Mouse (Mus musculus) frontal cortex, adult 2 months (tissue): ENCODE measurements around the gene Fgfr2. TPM values are rescaled to one million over a fixed set of nuclear protein-coding genes. Genes with fewer than 3 reads are reported as not detected.

ENCODE experiments used
- DNase-seq, 2 experiments: peaks; one replicate each; pipeline ENCODE4 v3.0.0; 2022; ENCODE audit warnings: low spot score in 1 of 2; ENCODE audit errors: extremely low spot score in 1 of 2
- polyA plus RNA-seq: library from polyadenylated mRNA; depleted of rRNA; stranded (reverse); fragments of >200 nt; gene quantifications from 2 replicates; pipeline ENCODE4 v1.2.3, GENCODE M21; 2012; rRNA removed

Fgfr2 gene
- polyA plus RNA-seq: 63.2 and 69.6 TPM in 2 replicates

DNA sequence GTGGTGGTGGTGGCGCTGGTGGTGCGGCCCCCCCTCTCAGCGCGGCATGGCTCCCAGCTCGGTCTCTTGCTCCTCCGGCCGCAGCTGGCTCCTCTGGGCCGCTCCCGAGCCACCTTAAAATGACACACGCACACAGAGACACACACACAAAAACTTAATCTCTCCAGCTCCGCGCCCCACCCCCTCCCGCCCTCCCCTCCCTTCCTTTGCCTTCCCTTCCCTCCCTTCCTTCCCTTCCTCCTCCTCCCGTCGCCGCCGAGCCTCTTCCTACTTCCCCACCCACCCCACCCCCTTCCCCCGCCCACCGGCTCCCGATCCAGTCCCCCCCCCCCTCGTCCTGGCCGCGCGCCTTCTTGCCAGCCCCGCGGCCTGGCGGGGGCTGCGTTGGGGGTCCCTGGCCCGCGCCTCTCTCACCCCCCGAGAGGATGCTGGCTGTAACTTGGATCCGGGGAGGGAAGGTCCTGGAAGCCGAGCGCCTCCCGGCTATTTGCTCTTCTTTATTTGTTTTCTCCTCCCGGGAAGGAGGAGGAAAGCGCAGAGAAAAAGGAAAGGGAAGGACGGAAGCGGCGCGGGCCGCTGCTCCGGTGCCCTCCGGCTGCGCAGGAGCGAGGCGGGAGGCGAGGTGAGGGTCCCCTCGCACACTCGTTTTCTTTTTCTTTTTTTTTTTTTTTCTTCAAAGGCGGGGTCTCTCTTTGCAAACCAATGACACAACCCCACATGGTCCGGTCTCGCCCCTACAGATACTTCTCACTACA lies at the start of gene Fgfr2:
Gene Fgfr2 (minus strand): TSS at position 107 of the 755 bp plus-strand sequence.
- DNase-seq: peak in 1 of 2 experiments; percentile 16

DNA sequence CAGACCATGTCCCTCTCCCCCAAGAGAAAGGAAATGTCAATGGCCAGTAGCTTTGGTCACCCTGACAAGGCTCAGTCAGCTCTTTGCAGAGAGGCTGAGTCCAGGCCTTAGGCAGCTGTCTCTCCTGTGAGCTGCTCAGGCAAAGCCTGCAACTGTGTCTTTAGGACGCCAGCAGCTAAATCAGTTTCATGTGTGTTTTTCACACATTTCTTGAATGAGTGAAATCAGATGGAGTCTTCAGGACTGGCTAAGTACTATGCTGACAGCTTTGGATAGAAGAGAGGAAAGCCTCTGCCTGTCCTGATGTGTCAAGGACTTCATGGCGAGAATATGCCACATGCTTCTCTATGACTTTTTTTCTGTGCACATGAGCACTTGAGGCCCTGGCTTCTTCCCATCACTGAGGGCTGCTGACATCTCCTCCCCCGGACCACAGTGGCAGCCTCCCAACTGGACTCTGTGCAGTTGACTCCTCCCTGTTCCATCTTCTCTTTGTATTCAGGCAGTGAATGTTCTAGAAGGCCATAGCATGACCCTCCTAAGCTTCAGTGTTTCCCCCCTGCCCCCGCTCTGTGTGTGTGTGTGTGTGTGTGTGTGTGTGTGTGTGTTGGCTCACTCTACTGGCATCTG lies 48.4 kb upstream of the Fgfr2 start:
- DNase-seq: peak in 1 of 2 experiments; percentile 19

DNA sequence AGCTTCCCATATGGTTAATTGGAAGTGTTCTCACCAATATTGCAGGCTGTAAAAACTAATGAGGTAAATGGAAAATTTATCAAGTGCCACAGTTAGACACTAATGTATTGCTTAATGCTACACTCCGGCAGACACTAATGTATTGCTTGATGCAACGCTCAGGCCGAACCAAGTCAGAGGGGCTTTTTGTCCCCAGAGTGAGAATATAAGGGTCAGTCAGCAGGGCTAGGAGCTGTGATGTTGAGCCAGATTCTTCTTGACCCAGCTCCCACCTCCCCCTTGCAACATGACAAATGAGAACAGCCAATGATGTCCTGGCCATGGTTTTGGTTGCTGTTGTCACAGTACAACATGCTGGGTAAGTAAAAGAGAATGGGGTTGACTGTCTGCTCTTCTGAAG lies 45.8 kb upstream of the Fgfr2 start:
- DNase-seq: no peak

DNA sequence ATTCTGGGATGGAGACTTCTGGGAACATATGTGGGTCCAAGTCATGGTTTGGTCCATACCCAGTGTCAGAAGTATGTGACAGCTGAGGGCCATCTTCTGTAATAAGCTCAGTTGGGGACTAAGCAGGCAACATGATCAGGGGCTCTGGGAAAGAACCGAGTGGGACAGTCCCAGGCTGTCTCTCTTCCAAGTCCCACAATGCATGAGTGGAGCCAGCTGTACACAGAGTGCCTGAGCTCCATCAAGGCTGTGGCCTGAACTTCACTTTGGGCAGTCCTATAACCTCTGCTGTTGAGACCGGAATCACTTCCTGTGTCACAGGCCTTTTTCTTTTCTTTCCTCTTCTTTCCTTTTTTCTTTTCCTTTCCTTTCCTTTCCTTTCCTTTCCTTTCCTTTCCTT lies 44.8 kb upstream of the Fgfr2 start:
- DNase-seq: no peak

DNA sequence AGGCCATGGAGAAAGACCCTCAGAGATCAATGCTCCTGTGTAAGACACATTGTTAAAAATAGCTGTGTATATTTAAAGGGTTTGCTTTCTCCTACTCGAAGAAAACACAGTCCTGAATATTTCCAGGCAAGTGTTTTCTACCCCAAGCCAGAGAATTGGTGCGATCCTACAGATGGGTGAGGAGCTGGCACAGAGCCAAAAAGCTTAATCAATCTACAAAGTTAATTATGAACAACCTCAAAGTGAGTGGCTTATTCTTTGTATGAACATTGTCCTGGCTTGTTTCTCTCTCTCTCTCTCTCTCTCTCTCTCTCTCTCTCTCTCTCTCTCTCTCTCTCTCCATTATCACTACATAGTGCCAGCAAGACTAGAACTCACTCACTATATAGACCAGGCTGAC lies 41.6 kb upstream of the Fgfr2 start:
- no peak for DNase-seq

DNA sequence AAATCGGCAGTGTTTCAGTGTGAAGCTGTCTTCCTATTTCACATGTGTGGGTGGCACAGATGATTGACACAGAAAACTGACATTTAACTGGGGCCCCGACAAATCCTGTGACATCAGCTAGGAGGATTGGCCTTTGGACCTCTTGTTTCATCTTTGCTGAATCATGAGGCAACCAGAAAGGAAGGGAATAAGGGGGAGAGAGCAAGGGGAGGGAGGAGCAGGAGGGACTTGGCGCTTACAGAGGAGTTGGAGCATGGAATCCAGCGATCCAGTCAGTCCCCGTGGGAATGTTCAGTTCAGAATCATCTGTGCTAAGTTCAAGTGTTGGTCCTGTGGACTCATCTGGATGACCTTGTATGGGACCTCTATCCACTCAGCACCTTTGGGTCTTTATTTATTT lies 39.9 kb upstream of the Fgfr2 start:
- DNase-seq: no peak

- DNase-seq: no peak
Observed at GRCm38 (mm10) chr7:133162131-133162530, 39.0 kb upstream of the Fgfr2 start.

GRCm38 (mm10) chr7:133161362-133162080 lies 38.4 kb upstream of the Fgfr2 start:
- DNase-seq: no peak

- DNase-seq: no peak
Observed at GRCm38 (mm10) chr7:133159519-133159918, 36.4 kb upstream of the Fgfr2 start.

DNA sequence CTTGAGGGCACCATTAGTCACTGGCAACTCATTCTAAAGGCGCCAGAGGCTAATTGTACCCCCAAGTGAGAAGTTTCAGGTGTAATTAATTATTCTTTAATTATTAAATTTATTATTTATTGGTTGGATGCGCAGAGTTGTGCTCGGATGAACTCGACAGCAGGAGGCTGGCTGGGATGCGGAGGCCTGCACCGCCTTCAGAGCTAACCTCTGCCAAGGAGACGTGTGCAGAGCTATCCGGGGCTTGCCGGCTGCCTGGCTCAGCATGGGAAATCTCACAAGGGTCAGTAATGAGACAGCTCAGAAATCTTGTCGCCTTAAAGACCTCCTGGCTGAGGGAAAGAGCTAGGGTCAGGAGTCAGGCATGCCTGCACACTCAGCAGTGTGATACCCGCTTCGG lies 32.5 kb upstream of the Fgfr2 start:
- no peak for DNase-seq

GRCm38 (mm10) chr7:133154846-133155245 lies 31.7 kb upstream of the Fgfr2 start:
- no peak for DNase-seq

GRCm38 (mm10) chr7:133139689-133140336 lies 16.7 kb upstream of the Fgfr2 start:
- no peak for DNase-seq

DNA sequence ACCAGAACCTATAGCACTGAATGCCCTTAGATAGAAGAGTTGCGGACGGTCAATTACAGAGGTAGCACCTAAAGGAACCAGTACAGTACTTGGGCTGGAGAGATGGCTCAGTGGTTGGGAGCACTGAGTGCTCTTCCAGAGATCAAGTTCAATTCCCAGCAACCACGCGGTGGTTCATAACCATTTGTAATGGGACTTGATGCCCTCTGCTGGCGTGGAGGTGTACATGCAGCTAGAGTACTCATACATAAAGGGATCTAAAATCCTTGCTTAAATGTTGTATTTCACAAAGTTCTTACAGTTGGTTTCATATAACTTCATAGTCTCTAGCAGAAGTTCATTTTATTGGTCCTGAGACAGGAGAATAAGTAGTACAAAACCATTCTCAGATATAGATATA lies 10.4 kb upstream of the Fgfr2 start:
- DNase-seq: no peak

DNA sequence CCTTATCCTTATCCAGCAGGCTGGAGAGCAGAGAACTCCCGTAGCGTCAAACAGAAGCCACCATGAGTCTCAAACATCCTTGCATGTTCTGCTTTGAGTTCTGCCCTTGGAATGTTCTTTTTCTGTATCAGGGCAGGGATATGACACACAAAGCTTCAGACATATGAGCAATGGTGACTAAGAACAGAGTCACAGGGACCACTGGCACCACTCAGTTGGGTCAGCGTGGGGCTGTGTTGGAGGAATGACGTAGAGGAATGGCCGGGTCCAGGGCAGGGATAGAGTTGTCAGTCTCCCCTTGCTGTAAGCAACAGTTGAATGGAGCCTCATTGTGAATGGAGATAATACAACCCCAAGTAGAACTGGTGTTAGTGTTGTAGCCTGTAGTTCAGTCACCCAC lies 9.6 kb upstream of the Fgfr2 start:
- DNase-seq: no peak

DNA sequence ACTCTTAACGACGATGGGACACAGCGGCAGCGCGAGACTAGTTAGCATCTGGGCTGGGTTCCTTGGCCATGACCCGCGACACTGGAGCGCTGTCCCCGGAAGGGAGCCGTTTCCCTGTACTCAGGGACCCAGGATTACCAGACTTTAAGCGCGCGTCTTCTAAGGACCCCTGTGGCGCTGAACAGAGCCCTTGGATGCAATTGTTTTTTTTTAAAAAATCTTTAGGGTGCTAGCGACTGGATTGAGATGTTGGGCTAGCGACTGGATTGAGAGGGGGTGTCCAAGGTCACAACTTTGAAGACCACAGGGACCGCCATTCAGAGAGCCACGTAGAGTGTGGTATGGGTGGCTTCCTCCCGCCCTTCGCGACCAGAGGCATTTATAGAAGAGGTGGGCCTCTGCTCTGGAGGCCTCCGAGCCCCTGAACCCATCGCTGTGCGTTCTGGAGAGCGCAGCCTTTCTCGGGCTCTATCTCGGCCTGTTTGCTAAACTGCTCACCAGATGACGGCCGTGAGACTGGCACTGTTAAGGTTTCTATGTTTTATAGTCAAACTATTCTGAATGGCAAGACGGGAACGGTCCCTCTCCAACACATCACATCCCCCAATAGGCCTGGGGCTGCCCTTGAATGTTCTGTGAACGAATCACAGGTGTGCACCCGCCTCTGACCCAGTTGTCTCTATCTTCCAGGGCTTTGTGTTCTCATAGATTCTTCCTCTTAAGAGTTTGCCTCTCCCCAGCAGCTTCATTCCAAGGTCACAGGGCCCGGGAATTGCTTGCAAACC lies 1.7 kb upstream of the Fgfr2 start:
- no peak for DNase-seq

- peak; percentile 18 to 42 for DNase-seq
Observed at GRCm38 (mm10) chr7:133123999-133124700, 1.0 kb upstream of the Fgfr2 start, which contains the start of gene Ctbp2. Gene Ctbp2 (minus strand): TSS chr7:133124354.

DNA sequence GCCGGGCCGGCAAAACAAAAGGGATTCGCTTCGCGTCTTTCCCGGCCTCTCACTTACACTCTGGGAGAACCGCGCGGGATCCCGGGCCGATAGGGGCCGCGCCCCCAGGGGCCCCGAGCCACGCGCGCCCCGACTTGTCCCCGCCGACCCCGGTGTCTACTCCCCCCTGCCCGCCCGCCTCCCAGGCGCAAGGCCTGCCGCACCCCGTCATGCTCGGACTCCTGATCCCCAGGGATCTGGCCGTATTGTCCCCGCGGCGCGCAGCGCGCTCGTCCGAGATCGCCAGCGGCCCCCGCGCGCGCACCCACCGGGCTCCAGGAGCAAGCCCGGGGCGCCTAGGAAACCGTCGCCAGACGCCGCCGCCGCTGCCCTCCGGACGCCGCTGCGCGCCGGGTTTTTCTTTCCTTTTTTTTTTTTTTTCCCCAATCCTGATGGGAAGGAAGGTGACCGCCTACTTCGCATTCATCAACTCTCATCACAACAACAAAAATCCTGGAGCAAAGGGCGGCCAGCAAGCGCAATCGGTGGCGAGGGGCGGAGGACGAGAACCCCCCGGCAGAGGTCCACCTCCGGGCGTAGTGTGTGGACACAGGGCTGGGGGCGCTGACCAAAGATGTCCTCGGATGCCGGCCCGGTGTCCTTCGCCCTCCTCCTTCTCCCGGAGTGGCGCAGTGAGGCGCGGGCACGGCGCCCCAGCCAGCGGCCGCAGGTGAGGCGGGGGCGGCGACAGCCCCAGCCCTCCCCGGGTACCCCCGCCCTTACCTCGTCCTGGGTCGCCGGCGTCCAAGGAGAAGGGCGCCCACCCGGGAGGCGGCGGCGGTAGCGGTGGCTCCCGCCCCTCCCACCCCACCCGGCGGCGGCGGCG lies 539 bp downstream of the Fgfr2 start:
- DNase-seq: peak in 1 of 2 experiments; percentile 15

DNA sequence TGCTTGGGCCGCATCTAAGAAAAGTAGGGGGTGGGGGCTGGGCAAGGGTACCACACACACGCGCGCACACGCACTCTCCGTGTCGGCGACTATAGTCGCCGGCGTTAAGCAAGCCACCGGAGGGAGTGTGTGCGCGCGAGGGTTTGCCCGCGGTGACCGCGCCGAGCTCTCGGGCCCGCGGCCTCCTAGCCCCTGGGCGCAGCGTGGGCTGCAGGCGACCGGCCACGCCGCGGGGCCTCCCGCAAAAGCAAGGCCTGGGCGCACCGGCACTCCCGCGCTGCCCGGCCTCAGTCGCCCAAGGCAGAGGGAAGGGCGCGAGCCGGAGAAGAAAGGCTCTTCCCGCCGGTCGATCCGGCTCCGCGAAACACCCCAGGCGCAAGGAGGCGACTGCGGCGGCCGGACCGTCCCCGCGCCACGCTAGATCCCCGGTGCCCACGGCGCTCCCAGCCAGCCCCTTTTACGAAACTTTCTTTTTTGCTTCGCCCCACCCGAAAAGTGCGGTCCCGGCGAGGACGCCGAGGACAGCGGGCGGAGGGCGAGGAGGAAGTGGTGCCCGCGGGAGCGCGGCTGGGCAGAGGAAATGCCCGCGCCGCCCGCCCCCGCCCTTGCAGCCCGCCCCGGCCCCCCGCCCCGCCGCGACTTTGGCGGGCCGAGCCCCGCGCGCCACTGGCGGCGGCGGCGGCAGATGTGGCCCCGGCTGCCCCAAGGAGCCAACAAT lies 1.3 kb downstream of the Fgfr2 start:
- DNase-seq: no peak
